Mouse (Mus musculus) lung, postnatal 4 days (tissue): Measurements from ENCODE around the gene Tmem258.
A peak's percentile ranks its signal among the peaks of the same experiment; 100 is the strongest.
"Not testable (repeated sequence)": the region's sequence is repeated elsewhere in the genome, so short reads cannot be mapped to it uniquely, and the experiment has no call there.

Experiments
- DNase-seq, 2 experiments: peaks; one replicate each; pipeline ENCODE4 v3.0.0; 2021

Tmem258 gene

GRCm38 (mm10) chr19:10203848-10204615 lies at the start of gene Tmem258, which contains the start of gene Fen1:
Gene Tmem258 (plus strand): TSS chr19:10204014.
Gene Fen1 (minus strand): TSS chr19:10204169.
- peak; percentile 91 to 93 for DNase-seq

- no peak for DNase-seq
Observed at GRCm38 (mm10) chr19:10157725-10158124, 46.1 kb upstream of the Tmem258 start.

- DNase-seq: no peak
Observed at GRCm38 (mm10) chr19:10163896-10164295, 39.9 kb upstream of the Tmem258 start.

GRCm38 (mm10) chr19:10165928-10166327 lies 37.9 kb upstream of the Tmem258 start:
- DNase-seq: not testable (repeated sequence)

- no peak for DNase-seq
Observed at GRCm38 (mm10) chr19:10167112-10167511, 36.7 kb upstream of the Tmem258 start.

- no peak for DNase-seq
Observed at GRCm38 (mm10) chr19:10167951-10168350, 35.9 kb upstream of the Tmem258 start.

- no peak for DNase-seq
Observed at GRCm38 (mm10) chr19:10168441-10168840, 35.4 kb upstream of the Tmem258 start.

GRCm38 (mm10) chr19:10169179-10169578 lies 34.6 kb upstream of the Tmem258 start:
- DNase-seq: no peak

GRCm38 (mm10) chr19:10169692-10170330 lies 34.0 kb upstream of the Tmem258 start:
- not testable (repeated sequence) for DNase-seq

- no peak for DNase-seq
Observed at GRCm38 (mm10) chr19:10170466-10170865, 33.3 kb upstream of the Tmem258 start.

- DNase-seq: no peak
Observed at GRCm38 (mm10) chr19:10171359-10171758, 32.5 kb upstream of the Tmem258 start.

- no peak for DNase-seq
Observed at GRCm38 (mm10) chr19:10171846-10172245, 32.0 kb upstream of the Tmem258 start.

GRCm38 (mm10) chr19:10173116-10173718 lies 30.6 kb upstream of the Tmem258 start:
- no peak for DNase-seq

- no peak for DNase-seq
Observed at GRCm38 (mm10) chr19:10173844-10174539, 29.8 kb upstream of the Tmem258 start.

GRCm38 (mm10) chr19:10174956-10175355 lies 28.9 kb upstream of the Tmem258 start:
- DNase-seq: no peak

GRCm38 (mm10) chr19:10176477-10176876 lies 27.3 kb upstream of the Tmem258 start:
- no peak for DNase-seq

GRCm38 (mm10) chr19:10176941-10177372 lies 26.9 kb upstream of the Tmem258 start:
- DNase-seq: peak; percentile 46 to 55

GRCm38 (mm10) chr19:10181225-10181624 lies 22.6 kb upstream of the Tmem258 start:
- no peak for DNase-seq

- DNase-seq: no peak
Observed at GRCm38 (mm10) chr19:10182142-10182541, 21.7 kb upstream of the Tmem258 start.

- DNase-seq: peak; percentile 94 to 98
Observed at GRCm38 (mm10) chr19:10182670-10183298, 21.0 kb upstream of the Tmem258 start, which contains the start of gene Fads1. Gene Fads1 (plus strand): TSS chr19:10182888.

GRCm38 (mm10) chr19:10183299-10183983 lies 20.4 kb upstream of the Tmem258 start:
- DNase-seq: peak; percentile 81 to 83

GRCm38 (mm10) chr19:10184096-10184495 lies 19.7 kb upstream of the Tmem258 start:
- peak; percentile 48 to 62 for DNase-seq
